Mouse (Mus musculus) lung, embryonic 15.5 days (tissue): Measurements from ENCODE around the gene Lipn. TPM values are rescaled to one million over a fixed set of nuclear protein-coding genes. Genes with fewer than 3 reads are reported as not detected.

ENCODE experiments used
- ATAC-seq: fragments of 200-750 bp; cut with Nextera tagmentation; 2 replicates; pipeline ENCODE4 v1.8.0; 2017; ENCODE audit warnings: moderate number of reproducible peaks, borderline replicate concordance; ENCODE audit not compliant: low FRiP score, low TSS enrichment; ENCODE audit errors: extremely low read depth
- H3K27ac ChIP-seq: fragments of 300-500 bp; sonication (generic); 2 replicates; pipeline ENCODE4 v1.5.1; 2015; ENCODE audit warnings: moderate library complexity, mild to moderate bottlenecking, inconsistent platforms
- H3K27me3 ChIP-seq: fragments of 300-500 bp; sonication (generic); 2 replicates; pipeline ENCODE4 v1.6.1; 2015; ENCODE audit warnings: inconsistent platforms
- H3K36me3 ChIP-seq: fragments of 300-500 bp; sonication (generic); 2 replicates; pipeline ENCODE4 v1.6.1; 2015; ENCODE audit warnings: inconsistent platforms
- H3K4me1 ChIP-seq: fragments of 300-500 bp; sonication (generic); 2 replicates; pipeline ENCODE4 v1.6.1; 2015; ENCODE audit warnings: inconsistent platforms
- H3K4me2 ChIP-seq: fragments of 300-500 bp; sonication (generic); 2 replicates; pipeline ENCODE4 v1.6.1; 2015; ENCODE audit warnings: inconsistent platforms, mild to moderate bottlenecking, moderate library complexity
- H3K4me3 ChIP-seq: fragments of 300-500 bp; sonication (generic); 2 replicates; pipeline ENCODE4 v1.5.1; 2015; ENCODE audit warnings: mild to moderate bottlenecking, inconsistent platforms
- H3K9ac ChIP-seq: fragments of 300-500 bp; sonication (generic); 2 replicates; pipeline ENCODE4 v1.6.1; 2015; ENCODE audit warnings: inconsistent platforms
- H3K9me3 ChIP-seq: fragments of 300-500 bp; sonication (generic); 2 replicates; pipeline ENCODE4 v1.6.1; 2016; ENCODE audit warnings: inconsistent platforms
- WGBS: fragments of 180-500 bp; shearing (Covaris S2); methylation state at CpG from one replicate; pipeline ENCODE4 v1.1.7; 2015; 5-methylcytosine and 5-hydroxymethylcytosine counted together
- polyA plus RNA-seq: library from polyadenylated mRNA; unstranded; fragments of >200 nt; fragmentation: Nextera tagmentation; extraction: Ambion mirVana; gene quantifications from 2 replicates; pipeline ENCODE4 v1.2.1, GENCODE M21; 2015

Gene Lipn
- not detected in 2 replicates for polyA plus RNA-seq

DNA sequence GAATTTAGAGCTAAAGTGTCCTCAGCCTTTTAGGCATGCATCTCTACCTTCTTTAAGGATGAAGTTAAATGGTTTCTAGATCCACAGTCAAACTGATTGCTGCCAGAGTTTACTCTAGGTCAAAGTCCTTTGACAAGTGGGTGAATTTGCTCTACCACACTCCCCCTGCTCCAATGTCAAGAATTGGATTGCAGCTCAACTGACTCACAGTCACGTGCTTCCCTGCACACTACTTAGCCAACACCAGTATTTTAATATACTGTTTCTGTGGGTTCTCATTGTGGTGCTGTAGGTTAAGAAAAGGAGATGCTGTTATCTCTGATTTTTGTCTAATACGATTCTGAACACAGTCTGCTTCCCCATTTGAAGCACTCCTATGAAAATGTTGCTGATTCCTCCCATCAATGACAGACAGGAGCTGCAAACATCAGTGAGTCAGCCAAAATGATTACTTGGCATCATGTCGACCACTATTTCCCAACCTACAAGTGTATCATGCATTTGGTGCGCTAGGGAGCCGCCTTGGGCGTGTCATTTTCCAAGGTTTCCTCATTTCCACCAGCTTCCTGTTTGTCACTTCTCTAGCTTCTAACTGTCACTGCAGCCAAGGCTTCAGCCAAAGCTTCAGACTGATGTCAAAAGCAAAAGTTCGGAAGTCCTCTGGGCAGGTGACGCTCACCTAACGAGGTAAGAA, at the start of gene Lipn:
Gene Lipn, plus strand, starts transcription at position 580 of the 694 bp plus-strand sequence.
- no peak within 1 kb of the TSS for H3K4me3 ChIP-seq
- WGBS: 83% methylated on average over 9 of the region's 9 CpGs
- H3K27ac ChIP-seq: no peak within 1 kb of the TSS
- ATAC-seq: no peak
- no peaks in the 10 kb centered on the region for H3K27me3 ChIP-seq
- H3K4me2 ChIP-seq: no peak within 1 kb of the TSS
- no peaks in the 10 kb centered on the region for H3K36me3 ChIP-seq
- no peaks in the 10 kb centered on the region for H3K4me1 ChIP-seq
- no peaks in the 10 kb centered on the region for H3K9me3 ChIP-seq
- no peak within 1 kb of the TSS for H3K9ac ChIP-seq

DNA sequence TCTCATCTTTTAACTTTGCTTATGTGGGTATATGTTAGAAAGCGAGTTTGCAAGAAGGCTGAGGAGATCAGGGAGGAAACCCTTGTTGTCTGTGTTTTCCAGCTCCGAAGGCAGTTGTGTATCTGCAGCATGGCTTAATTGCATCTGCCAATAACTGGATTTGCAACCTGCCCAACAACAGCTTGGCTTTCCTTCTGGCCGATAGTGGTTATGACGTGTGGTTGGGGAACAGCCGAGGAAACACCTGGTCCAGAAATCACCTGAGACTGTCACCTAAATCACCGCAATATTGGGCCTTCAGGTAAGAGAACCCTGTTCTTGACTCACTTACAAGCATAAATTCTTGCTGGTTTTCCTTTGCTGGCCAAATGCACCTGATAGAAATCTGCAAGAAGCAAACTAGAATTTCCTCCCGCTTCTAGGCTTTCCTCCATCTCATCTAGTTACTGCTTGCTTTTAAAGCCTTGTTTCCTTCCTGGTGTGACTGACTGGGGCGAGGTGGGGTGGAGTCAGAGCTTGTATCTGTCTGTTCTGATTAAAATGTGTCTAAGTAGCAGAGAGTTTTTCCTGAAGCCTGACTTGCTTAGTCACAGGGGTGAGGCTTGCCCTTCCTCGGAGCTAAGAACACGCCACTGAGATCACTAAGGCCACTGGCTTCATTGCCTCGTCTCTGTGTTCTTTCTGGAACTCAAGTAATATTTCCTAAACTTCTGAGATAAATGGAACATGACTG, 45.6 kb upstream of the Lipn start:
- Histone ChIP-seq H3K27ac (no peak overlapping the region), H3K4me3 (no peak overlapping the region), H3K4me2 (no peak overlapping the region), H3K4me1 (no peaks in the 10 kb centered on the region), H3K9ac (no peak overlapping the region), H3K36me3 (no peaks in the 10 kb centered on the region), H3K27me3 (no peaks in the 10 kb centered on the region), H3K9me3 (no peaks in the 10 kb centered on the region)
- no peak for ATAC-seq
- 83% methylated on average over 11 of the region's 11 CpGs for WGBS

DNA sequence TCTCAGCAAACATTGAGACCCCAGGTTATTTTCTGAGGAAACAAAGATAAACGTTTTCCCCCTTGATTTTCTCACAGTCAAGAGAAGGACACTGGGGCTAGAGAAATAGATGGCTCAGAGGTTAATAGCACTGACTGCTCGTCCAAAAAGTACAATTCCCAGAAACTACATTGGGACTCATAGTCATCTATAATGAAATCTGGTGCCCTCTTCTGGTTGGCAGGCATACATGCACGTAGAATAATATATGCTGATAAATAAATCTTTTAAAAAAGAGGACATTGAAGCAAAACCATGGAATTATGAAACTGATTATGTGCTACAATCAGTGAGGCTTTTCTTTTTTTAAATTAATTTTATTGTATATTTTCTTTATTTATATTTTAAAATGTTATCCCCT, 44.4 kb upstream of the Lipn start:
- no peaks in the 10 kb centered on the region for H3K27me3 ChIP-seq
- H3K4me3 ChIP-seq: no peak overlapping the region
- no peak overlapping the region for H3K27ac ChIP-seq
- 34% methylated on average over 3 of the region's 3 CpGs for WGBS
- no peak overlapping the region for H3K4me2 ChIP-seq
- no peak overlapping the region for H3K9ac ChIP-seq
- H3K9me3 ChIP-seq: no peaks in the 10 kb centered on the region
- H3K36me3 ChIP-seq: no peaks in the 10 kb centered on the region
- ATAC-seq: no peak
- H3K4me1 ChIP-seq: no peaks in the 10 kb centered on the region

DNA sequence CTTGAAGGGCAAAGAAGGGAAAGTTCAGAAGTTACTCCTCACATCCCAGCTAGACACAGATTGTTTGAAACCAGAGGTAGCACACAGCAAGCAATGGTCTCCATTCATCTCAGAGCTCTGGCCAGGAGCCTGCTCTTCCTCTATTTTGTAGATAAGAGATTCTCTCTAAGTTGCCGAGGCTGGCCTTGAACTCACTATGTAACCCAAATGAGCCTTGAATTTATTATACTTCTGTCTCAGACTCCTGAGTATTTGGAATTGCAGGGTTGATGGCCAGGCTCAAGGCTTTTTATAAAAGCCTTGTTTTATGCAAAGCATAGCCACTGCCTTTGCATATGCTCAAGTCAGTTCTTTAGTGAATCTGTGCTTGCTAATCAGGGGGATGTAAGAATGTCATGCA, 27.4 kb upstream of the Lipn start:
- H3K36me3 ChIP-seq: no peaks in the 10 kb centered on the region
- H3K4me2 ChIP-seq: no peak overlapping the region
- H3K9me3 ChIP-seq: no peaks in the 10 kb centered on the region
- ATAC-seq: no peak
- no peak overlapping the region for H3K27ac ChIP-seq
- 64% methylated on average over 1 of the region's 1 CpGs for WGBS
- H3K4me1 ChIP-seq: no peaks in the 10 kb centered on the region
- H3K9ac ChIP-seq: no peak overlapping the region
- no peaks in the 10 kb centered on the region for H3K27me3 ChIP-seq
- no peak overlapping the region for H3K4me3 ChIP-seq

DNA sequence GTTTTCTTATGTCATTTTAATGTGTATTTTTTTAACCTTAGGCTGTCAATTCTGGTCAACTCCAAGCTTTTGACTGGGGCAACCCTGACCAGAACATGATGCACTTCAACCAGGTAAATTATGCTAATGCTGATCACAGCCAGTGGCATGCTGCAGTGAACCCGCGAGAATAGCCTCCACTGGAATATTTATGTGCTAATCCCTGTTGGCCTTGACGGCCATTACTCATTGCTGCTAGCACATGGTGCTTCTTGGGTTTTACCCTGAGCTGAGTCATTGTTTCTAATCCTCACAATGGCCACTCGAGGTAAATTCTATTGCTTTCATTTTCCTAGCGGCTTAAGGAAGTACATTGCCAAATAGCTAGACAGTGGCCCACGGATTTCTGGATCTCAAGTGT, 24.1 kb upstream of the Lipn start:
- Histone ChIP-seq H3K4me2 (no peak overlapping the region), H3K4me1 (no peaks in the 10 kb centered on the region), H3K36me3 (no peaks in the 10 kb centered on the region), H3K27me3 (no peaks in the 10 kb centered on the region), H3K9ac (no peak overlapping the region), H3K4me3 (no peak overlapping the region), H3K27ac (no peak overlapping the region), H3K9me3 (no peaks in the 10 kb centered on the region)
- WGBS: 66% methylated on average over 6 of the region's 6 CpGs
- no peak for ATAC-seq

DNA sequence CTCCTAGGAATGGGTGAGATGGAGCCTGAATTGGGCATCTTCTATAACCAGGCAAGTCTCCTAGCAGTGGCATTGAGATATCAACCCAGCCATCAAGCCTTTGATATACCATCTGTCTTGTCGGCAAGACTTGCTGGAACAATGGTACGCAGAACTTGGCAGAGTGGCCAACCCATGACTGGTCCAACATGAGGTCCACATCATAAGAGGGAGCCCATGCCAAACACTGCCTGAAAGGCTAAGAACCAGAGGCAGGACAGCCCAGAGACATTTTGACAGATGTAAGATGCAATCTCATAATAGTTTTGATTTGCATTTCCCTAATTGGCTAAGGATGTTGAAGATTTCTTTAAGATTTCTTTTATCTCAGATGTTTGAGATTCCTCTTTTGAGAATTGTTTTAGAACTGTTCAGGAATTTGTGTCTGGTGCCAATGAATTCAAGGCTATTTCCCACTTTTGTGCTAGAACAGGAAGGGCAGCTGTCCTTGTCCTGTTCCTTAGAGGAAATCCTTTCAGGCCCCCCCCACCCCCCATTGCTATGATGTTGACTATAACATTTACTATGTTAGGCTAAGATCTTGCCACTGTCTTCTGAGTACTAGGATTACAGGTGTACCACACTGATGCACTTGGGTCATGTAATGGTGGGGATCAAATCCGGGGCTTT, 17.7 kb upstream of the Lipn start:
- Histone ChIP-seq H3K9ac (no peak overlapping the region), H3K27me3 (no peaks in the 10 kb centered on the region), H3K4me2 (no peak overlapping the region), H3K27ac (no peak overlapping the region), H3K36me3 (no peaks in the 10 kb centered on the region), H3K4me1 (no peaks in the 10 kb centered on the region), H3K4me3 (no peak overlapping the region), H3K9me3 (no peaks in the 10 kb centered on the region)
- no peak for ATAC-seq
- WGBS: 74% methylated on average over 3 of the region's 3 CpGs

DNA sequence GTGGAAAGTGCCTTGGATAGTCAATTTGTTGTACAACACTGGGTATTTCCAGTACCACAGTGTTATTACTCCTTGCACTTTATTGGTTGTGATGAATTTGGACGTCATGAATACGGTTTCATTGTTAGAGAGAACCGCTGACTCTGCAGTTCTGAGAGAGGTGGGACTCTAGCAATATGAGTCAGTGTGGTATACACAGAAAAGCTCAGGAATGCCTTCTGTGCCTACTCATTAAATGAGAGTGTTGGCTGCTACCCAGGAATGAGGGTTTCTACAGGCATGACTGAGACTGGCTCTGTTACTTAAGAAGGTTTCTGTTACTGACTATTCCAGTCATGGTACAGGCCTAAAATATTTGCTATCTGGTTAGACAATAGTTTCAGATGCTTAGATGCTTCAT, 15.7 kb upstream of the Lipn start:
- 76% methylated on average over 3 of the region's 3 CpGs for WGBS
- no peak for ATAC-seq

DNA sequence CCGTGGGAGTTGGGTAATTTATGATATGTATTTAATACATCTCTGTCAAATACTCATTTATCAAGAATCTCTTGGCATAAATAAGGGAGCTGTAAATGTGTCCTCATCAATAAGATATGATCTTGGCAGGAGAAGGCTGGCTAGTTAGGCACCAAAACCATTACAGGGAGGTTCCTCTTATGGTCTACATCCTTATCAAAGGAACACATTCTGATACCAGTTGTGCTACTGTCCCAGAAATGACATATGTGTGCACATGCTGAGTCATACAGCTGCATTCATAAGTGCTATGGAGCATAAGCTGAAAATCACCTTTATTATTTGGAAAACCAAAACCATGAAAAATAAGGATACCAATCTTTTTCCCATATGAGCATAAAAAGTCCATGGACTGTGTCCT, 3.6 kb upstream of the Lipn start:
- H3K9ac ChIP-seq: no peak overlapping the region
- no peaks in the 10 kb centered on the region for H3K27me3 ChIP-seq
- H3K9me3 ChIP-seq: no peaks in the 10 kb centered on the region
- H3K4me1 ChIP-seq: no peaks in the 10 kb centered on the region
- WGBS: 43% methylated on average over 1 of the region's 1 CpGs
- ATAC-seq: no peak
- H3K4me2 ChIP-seq: no peak overlapping the region
- no peak overlapping the region for H3K4me3 ChIP-seq
- H3K36me3 ChIP-seq: no peaks in the 10 kb centered on the region
- no peak overlapping the region for H3K27ac ChIP-seq

More for the DNA sequence above, 15.7 kb upstream of the Lipn start:
- Histone ChIP-seq H3K4me2 (no peak overlapping the region), H3K9ac (no peak overlapping the region), H3K27me3 (no peaks in the 10 kb centered on the region), H3K4me3 (no peak overlapping the region), H3K4me1 (no peaks in the 10 kb centered on the region), H3K9me3 (no peaks in the 10 kb centered on the region), H3K27ac (no peak overlapping the region), H3K36me3 (no peaks in the 10 kb centered on the region)

DNA sequence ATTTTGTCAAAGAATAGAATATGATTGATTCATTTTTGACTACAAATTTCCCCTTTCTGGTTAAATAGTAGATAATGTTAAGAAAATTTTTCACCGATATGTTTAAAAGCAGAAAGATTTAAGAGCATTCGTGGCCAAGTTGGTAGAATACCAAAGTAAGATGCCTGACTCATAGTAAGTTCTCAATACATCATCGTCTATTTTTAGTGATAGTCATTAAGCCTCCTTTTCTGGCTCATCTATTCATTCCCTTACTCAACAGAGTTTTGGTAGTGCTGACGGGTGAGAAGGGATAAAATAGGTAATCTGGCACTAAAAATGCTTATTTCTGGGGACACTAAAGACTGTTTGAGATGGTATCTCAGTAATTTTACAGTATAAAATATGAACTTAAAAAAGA, 3.1 kb upstream of the Lipn start:
- ATAC-seq: no peak
- Histone ChIP-seq H3K4me2 (no peak overlapping the region), H3K4me1 (no peaks in the 10 kb centered on the region), H3K27ac (no peak overlapping the region), H3K9ac (no peak overlapping the region), H3K9me3 (no peaks in the 10 kb centered on the region), H3K27me3 (no peaks in the 10 kb centered on the region), H3K36me3 (no peaks in the 10 kb centered on the region), H3K4me3 (no peak overlapping the region)
- 81% methylated on average over 4 of the region's 4 CpGs for WGBS

DNA sequence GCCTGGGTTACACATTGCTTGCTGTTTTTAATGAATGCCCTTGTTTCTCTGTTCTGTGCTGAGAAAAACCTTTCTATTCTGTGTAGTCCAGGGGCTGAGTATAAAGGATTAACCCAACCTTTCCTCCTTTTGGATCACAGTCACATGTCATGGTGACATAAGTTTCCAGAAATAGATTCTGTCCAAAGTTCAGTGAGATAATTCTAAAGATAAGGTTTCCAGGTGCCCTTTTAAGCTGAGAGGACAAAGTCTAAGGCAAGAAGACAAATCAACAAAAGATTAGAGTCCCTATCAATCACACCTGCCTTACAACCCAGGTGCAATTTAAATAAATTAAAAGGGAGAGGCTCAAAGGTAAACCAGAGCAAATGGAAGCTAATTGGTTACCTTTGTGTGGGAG, 7.1 kb downstream of the Lipn start:
- ATAC-seq: no peak
- no peak overlapping the region for H3K4me3 ChIP-seq
- H3K27me3 ChIP-seq: no peaks in the 10 kb centered on the region
- H3K9me3 ChIP-seq: no peaks in the 10 kb centered on the region
- no peak overlapping the region for H3K9ac ChIP-seq
- H3K36me3 ChIP-seq: no peaks in the 10 kb centered on the region
- H3K4me2 ChIP-seq: no peak overlapping the region
- no peak overlapping the region for H3K27ac ChIP-seq
- H3K4me1 ChIP-seq: no peaks in the 10 kb centered on the region

DNA sequence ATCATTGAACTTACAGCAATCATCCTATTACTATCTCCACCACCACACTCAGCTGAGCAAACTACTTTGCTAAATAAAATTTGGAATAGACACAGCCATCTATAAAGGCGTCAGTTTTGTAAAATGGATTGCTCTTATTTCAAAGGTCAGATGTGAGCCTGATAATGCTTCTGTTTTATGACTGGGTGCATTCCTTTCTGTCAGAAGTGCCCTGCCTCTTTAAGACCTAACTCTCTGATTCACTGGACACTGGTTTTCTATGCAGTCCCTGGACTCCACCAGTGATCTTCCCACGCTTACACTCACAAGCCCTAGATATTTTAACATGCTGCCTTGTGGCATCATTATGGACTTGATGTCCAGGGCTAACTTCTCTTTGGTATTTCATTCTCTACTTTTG, 11.0 kb downstream of the Lipn start:
- H3K27me3 ChIP-seq: no peaks in the 10 kb centered on the region
- no peaks in the 10 kb centered on the region for H3K9me3 ChIP-seq
- H3K9ac ChIP-seq: no peak overlapping the region
- H3K36me3 ChIP-seq: no peaks in the 10 kb centered on the region
- no peak for ATAC-seq
- WGBS: 50% methylated on average over 2 of the region's 2 CpGs
- H3K4me3 ChIP-seq: no peak overlapping the region
- no peak overlapping the region for H3K27ac ChIP-seq
- H3K4me2 ChIP-seq: no peak overlapping the region
- no peaks in the 10 kb centered on the region for H3K4me1 ChIP-seq

DNA sequence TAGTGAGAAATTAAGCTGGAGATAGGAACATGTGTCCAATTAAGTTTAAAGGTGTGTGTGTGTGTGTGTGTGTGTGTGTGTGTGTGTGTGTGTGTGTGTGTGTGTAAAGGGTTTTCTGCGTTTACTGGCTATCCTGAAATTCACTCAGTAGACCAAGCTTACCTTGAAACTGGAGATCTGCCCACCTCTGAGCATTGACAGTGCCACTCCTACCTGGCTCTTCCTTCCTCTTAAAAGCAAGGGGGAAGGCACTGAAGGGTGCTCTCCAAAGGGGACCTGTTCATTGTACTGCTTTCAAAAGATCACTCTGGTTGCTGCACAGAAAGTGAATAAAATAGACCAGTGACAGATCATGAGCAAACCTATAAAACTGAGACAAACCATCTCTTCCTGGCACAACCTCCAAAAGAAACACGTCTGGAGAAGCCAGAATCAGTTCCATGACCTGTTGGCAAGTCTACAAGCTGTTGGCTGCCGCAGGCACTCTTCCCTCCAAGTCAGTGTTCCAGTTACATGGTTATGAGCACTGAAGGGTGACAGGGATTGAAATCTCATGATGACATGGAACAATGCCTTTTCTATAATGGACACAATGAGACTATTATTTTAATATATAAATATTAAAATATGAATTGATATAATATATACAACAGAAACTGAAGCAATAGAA, 22.0 kb downstream of the Lipn start:
- ATAC-seq: no peak
- Histone ChIP-seq H3K36me3 (no peaks in the 10 kb centered on the region), H3K4me3 (no peak overlapping the region), H3K27ac (no peak overlapping the region), H3K9me3 (no peaks in the 10 kb centered on the region), H3K4me2 (no peak overlapping the region), H3K9ac (no peak overlapping the region), H3K4me1 (no peaks in the 10 kb centered on the region), H3K27me3 (no peaks in the 10 kb centered on the region)
- 65% methylated on average over 3 of the region's 3 CpGs for WGBS
